Mouse (Mus musculus): ENCODE measurements at regions not wholly inside any gene's neighbourhood (a gene's known extent, or its start where the extent isn't known, plus 50 kb on each side); places are given as distances from the start of the nearest gene placed in this dataset.

DNA sequence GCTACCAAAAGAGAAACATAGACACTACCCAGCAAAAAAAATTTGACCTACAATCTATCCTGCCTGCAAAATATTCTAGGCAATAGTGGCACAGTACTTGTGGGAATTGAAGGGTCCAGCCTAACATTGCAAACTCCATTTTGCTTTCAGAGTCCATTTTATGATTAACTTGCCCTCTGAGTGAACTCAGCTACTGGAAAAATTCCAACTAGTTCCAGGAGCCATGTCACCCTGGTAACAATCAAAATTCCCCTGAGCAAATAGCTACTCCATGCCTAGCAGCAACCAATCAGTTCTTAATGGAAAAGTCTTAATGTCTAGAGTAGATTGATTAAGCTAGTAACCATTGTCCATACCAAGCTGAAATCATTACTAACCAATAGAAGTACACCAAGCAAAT lies 104.3 kb upstream of the Ankrd50 start:
- H3K4me3 ChIP-seq (ENCODE audit: low read depth, low read length) = no peak overlapping the region
- H3K27ac ChIP-seq (ENCODE audit: low read depth, low read length) = no peak overlapping the region
- H3K4me1 ChIP-seq (ENCODE audit: insufficient read depth) = no peaks in the 10 kb centered on the region
- no peak for TF ChIP-seq CTCF (IDR thresholded peaks at IDR 0.05; ENCODE audit: low read depth)
- H3K9me3 ChIP-seq (ENCODE audit: low read length) = no peaks in the 10 kb centered on the region
- no peak for DNase-seq
- no peak overlapping the region for H3K4me2 ChIP-seq (ENCODE audit: low read depth)
- no peaks in the 10 kb centered on the region for H3K36me3 ChIP-seq (ENCODE audit: insufficient read depth)
- ATAC-seq = no peak
- no peaks in the 10 kb centered on the region for H3K27me3 ChIP-seq (ENCODE audit: insufficient read depth, low read length)
- H3K9ac ChIP-seq = no peak overlapping the region

DNA sequence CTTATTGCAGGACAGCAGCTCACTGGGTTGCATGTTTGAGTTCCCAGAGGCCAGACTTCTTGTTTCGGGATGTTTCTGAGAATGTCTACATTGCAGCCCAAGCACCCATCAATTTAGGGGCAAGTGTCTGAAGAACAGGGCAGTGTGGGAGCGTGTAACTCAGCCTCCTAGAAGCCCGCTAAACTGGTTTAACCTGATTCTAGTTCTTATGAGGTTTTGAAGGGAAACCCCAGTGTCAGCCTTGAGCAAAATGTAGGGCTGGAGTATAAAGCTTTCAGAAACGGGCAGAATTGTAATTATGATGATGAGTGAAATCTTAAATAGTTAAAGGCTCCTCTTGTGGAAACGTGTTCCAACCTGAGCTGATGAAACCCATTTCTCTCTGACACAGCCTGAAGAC lies 100.9 kb upstream of the Ankrd50 start:
- Histone ChIP-seq H3K4me3 (ENCODE audit: low read depth, low read length) (no peak overlapping the region), H3K36me3 (ENCODE audit: insufficient read depth) (no peaks in the 10 kb centered on the region), H3K27ac (ENCODE audit: low read depth, low read length) (no peak overlapping the region), H3K27me3 (ENCODE audit: insufficient read depth, low read length) (no peaks in the 10 kb centered on the region), H3K9me3 (ENCODE audit: low read length) (no peaks in the 10 kb centered on the region), H3K9ac (no peak overlapping the region), H3K4me2 (ENCODE audit: low read depth) (no peak overlapping the region), H3K4me1 (ENCODE audit: insufficient read depth) (no peaks in the 10 kb centered on the region)
- no peak for TF ChIP-seq CTCF (IDR thresholded peaks at IDR 0.05; ENCODE audit: low read depth)
- ATAC-seq (no peak), DNase-seq (no peak)
- WGBS = 86% methylated on average over 5 of the region's 5 CpGs

DNA sequence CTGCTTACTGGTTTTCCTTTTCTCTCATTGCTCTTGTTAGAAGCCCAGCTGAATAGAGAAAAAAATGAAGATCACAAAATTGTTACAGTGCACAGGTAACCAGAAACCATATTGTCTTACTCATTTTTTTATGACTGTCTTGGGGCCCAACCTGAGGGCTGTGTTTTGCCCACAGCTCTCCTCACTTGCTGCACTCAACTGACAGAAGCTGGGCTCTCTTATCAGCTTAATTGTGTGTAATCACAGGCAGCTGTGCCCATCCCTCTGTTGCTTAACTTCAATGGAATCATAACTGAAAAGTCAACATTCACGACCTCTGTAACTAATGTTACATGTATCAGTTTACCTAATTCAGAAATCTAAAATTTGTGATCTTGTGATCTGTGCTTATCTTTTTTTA lies 95.1 kb upstream of the Ankrd50 start:
- H3K27me3 ChIP-seq (ENCODE audit: insufficient read depth, low read length) = no peaks in the 10 kb centered on the region

DNA sequence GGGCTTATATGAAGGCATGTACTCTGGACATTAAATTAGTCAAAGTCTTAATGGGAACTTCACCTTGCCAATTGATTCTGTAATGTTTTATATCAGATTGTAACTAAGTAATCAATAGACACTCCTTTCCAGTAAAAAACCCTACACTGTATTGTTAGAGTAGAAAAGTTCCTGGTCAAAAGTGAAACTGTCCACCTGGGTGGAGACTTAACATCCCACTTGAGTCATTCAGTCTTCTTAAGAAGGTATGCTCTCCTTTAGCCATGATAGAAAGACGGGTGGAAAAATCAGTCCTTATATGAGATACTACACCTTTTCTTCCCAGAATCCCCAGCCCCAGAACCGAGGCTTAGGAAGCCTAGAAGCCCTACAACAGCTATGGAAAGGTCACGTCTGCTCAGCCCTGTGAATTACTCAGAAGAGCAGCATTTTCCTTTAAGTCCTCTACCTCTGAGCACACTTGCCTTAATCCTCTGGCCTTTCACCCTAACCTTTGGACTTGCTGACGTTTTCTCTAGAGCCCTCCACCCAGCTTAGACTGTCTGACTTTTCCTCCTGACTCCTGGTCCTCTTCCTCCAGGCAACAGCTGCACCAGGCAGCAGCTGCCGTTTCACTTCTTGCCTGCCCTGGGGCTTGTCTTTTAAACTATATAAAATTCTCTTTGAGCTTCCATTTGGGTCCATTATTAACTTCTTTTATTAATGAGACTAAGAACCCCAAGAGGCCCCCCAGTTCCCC lies 93.4 kb upstream of the Ankrd50 start:
- Histone ChIP-seq H3K9me3 (ENCODE audit: low read length) (no peaks in the 10 kb centered on the region), H3K36me3 (ENCODE audit: insufficient read depth) (no peaks in the 10 kb centered on the region), H3K4me2 (ENCODE audit: low read depth) (no peak overlapping the region), H3K9ac (no peak overlapping the region), H3K4me1 (ENCODE audit: insufficient read depth) (no peaks in the 10 kb centered on the region), H3K4me3 (ENCODE audit: low read depth, low read length) (no peak overlapping the region), H3K27me3 (ENCODE audit: insufficient read depth, low read length) (no peaks in the 10 kb centered on the region), H3K27ac (ENCODE audit: low read depth, low read length) (no peak overlapping the region)
- WGBS = 56% methylated on average over 5 of the region's 5 CpGs
- ATAC-seq (no peak), DNase-seq (no peak)
- TF ChIP-seq CTCF (IDR thresholded peaks at IDR 0.05; ENCODE audit: low read depth) = no peak

More for the DNA sequence above, 95.1 kb upstream of the Ankrd50 start:
- 75% methylated on average over 1 of the region's 1 CpGs for WGBS
- Histone ChIP-seq H3K4me3 (ENCODE audit: low read depth, low read length) (no peak overlapping the region), H3K27ac (ENCODE audit: low read depth, low read length) (no peak overlapping the region), H3K9ac (no peak overlapping the region), H3K4me2 (ENCODE audit: low read depth) (no peak overlapping the region), H3K36me3 (ENCODE audit: insufficient read depth) (no peaks in the 10 kb centered on the region), H3K4me1 (ENCODE audit: insufficient read depth) (no peaks in the 10 kb centered on the region), H3K9me3 (ENCODE audit: low read length) (no peaks in the 10 kb centered on the region)
- no peak for TF ChIP-seq CTCF (IDR thresholded peaks at IDR 0.05; ENCODE audit: low read depth)
- ATAC-seq (no peak), DNase-seq (no peak)

DNA sequence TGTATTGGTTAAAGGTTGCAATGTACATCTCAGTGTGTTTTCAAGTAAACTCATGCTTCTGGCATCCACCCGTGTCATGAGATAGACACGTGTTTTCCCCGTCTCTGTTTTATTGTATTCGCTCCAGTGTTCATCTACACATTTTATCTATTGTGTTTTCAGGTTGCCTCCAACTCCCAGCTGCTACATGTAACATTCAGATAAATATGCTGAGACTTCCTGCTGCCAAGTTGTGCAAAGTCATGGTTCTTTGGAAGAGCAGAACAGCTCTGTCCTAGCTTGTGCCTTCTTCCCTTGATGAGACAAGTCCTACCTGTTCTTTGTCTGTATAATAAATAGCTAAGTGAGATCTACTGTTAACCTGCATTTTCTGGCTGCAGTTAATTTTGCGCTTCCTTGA lies 89.0 kb upstream of the Ankrd50 start:
- ATAC-seq (no peak), DNase-seq (no peak)
- Histone ChIP-seq H3K4me3 (ENCODE audit: low read depth, low read length) (no peak overlapping the region), H3K27ac (ENCODE audit: low read depth, low read length) (no peak overlapping the region), H3K27me3 (ENCODE audit: insufficient read depth, low read length) (no peaks in the 10 kb centered on the region), H3K4me2 (ENCODE audit: low read depth) (no peak overlapping the region), H3K36me3 (ENCODE audit: insufficient read depth) (no peaks in the 10 kb centered on the region), H3K4me1 (ENCODE audit: insufficient read depth) (no peaks in the 10 kb centered on the region), H3K9me3 (ENCODE audit: low read length) (no peaks in the 10 kb centered on the region), H3K9ac (no peak overlapping the region)
- no peak for TF ChIP-seq CTCF (IDR thresholded peaks at IDR 0.05; ENCODE audit: low read depth)
- 88% methylated on average over 5 of the region's 5 CpGs for WGBS

DNA sequence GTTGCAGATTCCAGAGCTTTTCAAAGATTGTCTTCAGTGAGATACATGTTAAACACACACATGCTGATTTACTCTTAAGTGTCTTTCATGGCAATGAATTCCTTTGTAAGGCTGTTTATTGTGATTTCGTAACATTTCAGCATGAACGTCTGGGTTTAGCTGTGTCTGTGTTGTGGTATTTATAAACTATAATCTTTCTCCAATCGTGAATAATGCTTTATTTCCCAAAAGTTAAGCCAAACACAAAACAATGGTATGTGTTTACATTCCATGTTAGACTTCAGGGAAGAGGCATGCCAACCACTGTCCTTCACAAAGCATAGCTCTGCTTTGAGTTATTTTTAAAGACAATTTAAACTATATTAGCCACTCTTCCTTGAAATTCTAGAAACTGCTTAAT lies 87.5 kb upstream of the Ankrd50 start:
- H3K27ac ChIP-seq (ENCODE audit: low read depth, low read length) = no peak overlapping the region
- no peak overlapping the region for H3K9ac ChIP-seq
- no peak for TF ChIP-seq CTCF (IDR thresholded peaks at IDR 0.05; ENCODE audit: low read depth)
- DNase-seq = no peak
- H3K4me2 ChIP-seq (ENCODE audit: low read depth) = no peak overlapping the region
- no peaks in the 10 kb centered on the region for H3K27me3 ChIP-seq (ENCODE audit: insufficient read depth, low read length)
- no peak overlapping the region for H3K4me3 ChIP-seq (ENCODE audit: low read depth, low read length)
- 63% methylated on average over 3 of the region's 3 CpGs for WGBS
- H3K4me1 ChIP-seq (ENCODE audit: insufficient read depth) = no peaks in the 10 kb centered on the region
- H3K36me3 ChIP-seq (ENCODE audit: insufficient read depth) = no peaks in the 10 kb centered on the region
- no peaks in the 10 kb centered on the region for H3K9me3 ChIP-seq (ENCODE audit: low read length)
- no peak for ATAC-seq

DNA sequence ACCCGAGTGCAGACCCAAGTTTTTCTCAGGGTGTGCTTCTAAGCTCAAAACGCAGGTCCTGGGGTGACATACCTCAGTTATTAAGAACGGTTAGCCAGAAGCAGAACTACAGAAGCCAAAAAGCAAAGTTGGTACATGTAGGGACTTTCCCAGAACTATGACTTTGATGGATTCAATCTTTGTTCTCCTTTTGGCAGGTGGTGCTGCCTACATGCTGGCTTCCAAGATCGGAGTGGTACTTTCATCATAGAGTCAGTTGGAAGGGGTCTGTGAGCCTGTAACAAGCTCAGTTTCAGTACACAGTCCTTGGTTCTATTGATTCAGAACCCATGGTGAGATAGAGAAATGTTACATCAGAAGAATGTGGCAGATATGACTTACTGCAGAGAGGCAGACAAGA lies 86.6 kb upstream of the Ankrd50 start:
- 87% methylated on average over 4 of the region's 4 CpGs for WGBS

More for the DNA sequence above, 86.6 kb upstream of the Ankrd50 start:
- Histone ChIP-seq H3K36me3 (ENCODE audit: insufficient read depth) (no peaks in the 10 kb centered on the region), H3K4me1 (ENCODE audit: insufficient read depth) (no peaks in the 10 kb centered on the region), H3K9ac (no peak overlapping the region), H3K4me2 (ENCODE audit: low read depth) (no peak overlapping the region), H3K4me3 (ENCODE audit: low read depth, low read length) (no peak overlapping the region), H3K27ac (ENCODE audit: low read depth, low read length) (no peak overlapping the region), H3K27me3 (ENCODE audit: insufficient read depth, low read length) (no peaks in the 10 kb centered on the region), H3K9me3 (ENCODE audit: low read length) (no peaks in the 10 kb centered on the region)
- ATAC-seq (no peak), DNase-seq (no peak)
- no peak for TF ChIP-seq CTCF (IDR thresholded peaks at IDR 0.05; ENCODE audit: low read depth)

Data from forebrain, postnatal 0 days (tissue).